Mouse (Mus musculus) megakaryocyte, embryonic 14.5 days (primary cell): ENCODE data around the gene Ift140.

Experiments
- FLI1 ChIP-seq: IDR thresholded peaks from 2 replicates; pipeline ENCODE4 v1.6.1; 2012; ENCODE audit warnings: low read length, inconsistent platforms, mixed read lengths
- GATA1 ChIP-seq: IDR thresholded peaks from 3 replicates; pipeline ENCODE4 v1.6.1; 2012; ENCODE audit warnings: mixed read lengths, low read length, inconsistent platforms, borderline replicate concordance

GRCm38 (mm10) chr17:25063261-25063660 lies 47.4 kb downstream of the Ift140 start:
- TF ChIP-seq FLI1 = no peak
- TF ChIP-seq GATA1 = no peak
